Mouse (Mus musculus) hindbrain, postnatal 0 days (tissue): ENCODE measurements around the gene Pex5l. TPM values are rescaled to one million over a fixed set of nuclear protein-coding genes. Genes with fewer than 3 reads are reported as not detected.
A peak's percentile ranks its signal among the peaks of the same experiment; 100 is the strongest.

Source experiments
- ATAC-seq: fragments of 200-750 bp; cut with Nextera tagmentation; 2 replicates; pipeline ENCODE4 v1.8.0; 2017; ENCODE audit warnings: mild to moderate bottlenecking, moderate TSS enrichment, moderate library complexity
- DNase-seq: peaks from one replicate; pipeline ENCODE4 v3.0.0-alpha.2; 2015; ENCODE audit warnings: low spot score
- H3K27ac ChIP-seq: fragments of 300-500 bp; sonication (generic); 2 replicates; pipeline ENCODE4 v1.5.1; 2014; ENCODE audit warnings: mild to moderate bottlenecking
- H3K27me3 ChIP-seq: fragments of 300-500 bp; sonication (generic); 2 replicates; pipeline ENCODE4 v1.6.1; 2014; ENCODE audit warnings: low read length, mixed read lengths; ENCODE audit not compliant: insufficient read depth
- H3K36me3 ChIP-seq: fragments of 300-500 bp; sonication (generic); 2 replicates; pipeline ENCODE4 v1.6.1; 2014; ENCODE audit warnings: low read length, mixed read lengths; ENCODE audit not compliant: insufficient read depth
- H3K4me1 ChIP-seq: fragments of 300-500 bp; sonication (generic); 2 replicates; pipeline ENCODE4 v1.6.1; 2014; ENCODE audit warnings: antibody characterized with exemption, low read length, mixed read lengths; ENCODE audit not compliant: insufficient read depth
- H3K4me2 ChIP-seq: fragments of 300-500 bp; sonication (generic); 2 replicates; pipeline ENCODE4 v1.6.1; 2014; ENCODE audit warnings: low read depth, mild to moderate bottlenecking, low read length, moderate library complexity, mixed read lengths
- H3K4me3 ChIP-seq: fragments of 300-500 bp; sonication (generic); 2 replicates; pipeline ENCODE4 v1.5.1; 2014; ENCODE audit warnings: low read length
- H3K9ac ChIP-seq: fragments of 300-500 bp; sonication (generic); replicated peaks from 2 replicates; pipeline ENCODE4 v1.6.1; 2014; ENCODE audit warnings: mild to moderate bottlenecking, low read length, moderate library complexity, mixed read lengths
- H3K9me3 ChIP-seq: fragments of 300-500 bp; sonication (generic); 2 replicates; pipeline ENCODE4 v1.6.1; 2016; ENCODE audit warnings: low read length, mixed read lengths
- CTCF ChIP-seq: IDR thresholded peaks from 2 replicates; pipeline ENCODE4 v1.5.1; 2016; ENCODE audit warnings: antibody characterized with exemption, control low read depth, low read depth
- WGBS: fragments of 180-500 bp; shearing (Covaris S2); extraction: QIAGEN DNeasy Blood & Tissue Kit; methylation state at CpG from one replicate; pipeline ENCODE4 v1.1.7; 2014; 5-methylcytosine and 5-hydroxymethylcytosine counted together
- polyA plus RNA-seq: library from polyadenylated mRNA; unstranded; fragments of >200 nt; fragmentation: Nextera tagmentation; extraction: Ambion mirVana; gene quantifications from 2 replicates; pipeline ENCODE4 v1.2.1, GENCODE M21; 2015
- total RNA-seq: library from RNA; depleted of rRNA; stranded (reverse); fragments of >200 nt; gene quantifications from 2 replicates; pipeline ENCODE4 v1.2.3, GENCODE M21; 2014

Pex5l gene
- total and polyA plus RNA-seq, 2 experiments from 2014 or later, result 5.5 to 28.8 TPM

DNA sequence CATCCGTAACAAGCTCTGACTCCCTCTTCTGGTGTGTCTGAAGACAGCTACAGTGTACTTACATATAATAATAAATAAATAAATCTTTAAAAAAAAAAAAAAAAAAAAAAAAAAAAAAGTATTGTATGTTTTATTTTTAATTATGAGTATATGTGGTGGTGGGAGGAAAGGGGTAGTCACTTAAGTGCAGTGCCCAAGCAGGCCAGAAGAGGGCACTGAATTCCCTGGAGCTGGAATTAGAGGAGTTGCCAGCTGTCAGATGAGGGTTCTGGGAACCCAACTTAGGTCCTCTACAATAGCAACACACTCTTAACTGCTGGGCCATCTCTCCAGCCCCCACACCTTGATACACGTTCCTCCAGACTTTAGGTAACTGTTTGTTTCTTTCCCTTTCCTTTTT is 37.3 kb downstream of the Pex5l start:
- no peak for TF ChIP-seq CTCF
- Histone ChIP-seq H3K4me1 (no peaks in the 10 kb centered on the region), H3K9ac (no peak overlapping the region), H3K4me3 (no peak overlapping the region), H3K9me3 (no peaks in the 10 kb centered on the region), H3K4me2 (no peak overlapping the region), H3K27me3 (no peaks in the 10 kb centered on the region), H3K27ac (no peak overlapping the region), H3K36me3 (no peaks in the 10 kb centered on the region)
- no peak for ATAC-seq
- no peak for DNase-seq
- 90% methylated on average over 1 of the region's 2 CpGs for whole genome bisulfite sequencing

DNA sequence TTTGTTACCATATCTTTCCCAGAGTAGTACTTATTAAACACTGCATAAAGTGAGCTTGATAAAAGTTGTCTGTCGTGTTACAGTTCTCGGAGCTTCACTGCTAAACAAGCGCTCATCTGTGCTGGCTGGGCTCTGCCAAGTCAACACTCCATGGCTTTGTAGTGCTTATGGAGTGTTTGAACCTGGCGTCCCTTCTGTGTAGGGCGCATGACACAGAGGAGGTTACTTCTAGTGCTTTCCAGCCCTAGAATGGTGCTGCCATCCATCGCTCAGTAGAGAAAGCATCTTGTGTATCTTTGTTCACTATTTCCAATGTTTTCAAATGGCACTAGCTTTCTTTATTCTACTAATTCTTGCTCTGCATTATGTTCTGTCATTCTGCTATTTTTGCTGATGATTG is 39.5 kb downstream of the Pex5l start:
- Histone ChIP-seq H3K27me3 (no peaks in the 10 kb centered on the region), H3K4me2 (no peak overlapping the region), H3K27ac (no peak overlapping the region), H3K9me3 (no peaks in the 10 kb centered on the region), H3K4me1 (no peaks in the 10 kb centered on the region), H3K4me3 (no peak overlapping the region), H3K36me3 (no peaks in the 10 kb centered on the region), H3K9ac (no peak overlapping the region)
- no peak for DNase-seq
- ATAC-seq, result no peak
- TF ChIP-seq CTCF, result no peak
- WGBS, result 85% methylated on average over 6 of the region's 6 CpGs

DNA sequence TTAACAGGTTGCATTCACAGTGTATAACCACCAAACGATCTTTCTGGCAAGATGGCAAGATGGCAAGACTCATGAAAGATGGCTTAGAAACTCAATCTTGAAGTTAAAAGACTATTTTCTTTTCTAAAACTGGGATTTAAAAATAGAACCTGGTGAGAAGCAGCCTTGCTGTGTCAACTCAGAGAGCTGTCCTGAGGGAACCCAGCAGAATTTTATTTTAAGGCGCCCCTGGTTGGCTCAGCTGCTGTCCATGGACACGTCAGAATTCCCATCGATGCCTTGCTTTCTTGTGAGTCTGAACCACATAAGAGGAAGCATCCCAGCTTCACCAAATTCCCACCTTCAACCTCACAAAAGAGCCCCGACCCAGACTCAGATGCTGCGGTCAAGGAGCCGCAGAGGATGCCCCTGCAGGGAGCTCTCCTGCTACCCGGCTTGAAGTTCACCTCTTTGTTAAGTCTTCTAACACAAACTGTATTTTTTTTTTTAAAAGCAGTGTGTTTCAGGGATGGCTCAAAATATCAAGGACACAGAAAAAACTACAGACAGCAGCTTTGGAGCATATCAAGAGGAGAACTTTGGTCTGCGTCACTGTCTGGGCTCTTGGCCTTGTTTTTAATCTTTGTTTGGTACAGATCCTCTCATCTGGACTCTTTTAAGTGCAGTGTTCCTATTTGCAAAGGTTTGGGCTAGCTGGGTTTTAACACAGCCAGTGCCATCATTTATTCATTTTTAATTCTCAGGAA is 44.3 kb downstream of the Pex5l start:
- no peak for DNase-seq

DNA sequence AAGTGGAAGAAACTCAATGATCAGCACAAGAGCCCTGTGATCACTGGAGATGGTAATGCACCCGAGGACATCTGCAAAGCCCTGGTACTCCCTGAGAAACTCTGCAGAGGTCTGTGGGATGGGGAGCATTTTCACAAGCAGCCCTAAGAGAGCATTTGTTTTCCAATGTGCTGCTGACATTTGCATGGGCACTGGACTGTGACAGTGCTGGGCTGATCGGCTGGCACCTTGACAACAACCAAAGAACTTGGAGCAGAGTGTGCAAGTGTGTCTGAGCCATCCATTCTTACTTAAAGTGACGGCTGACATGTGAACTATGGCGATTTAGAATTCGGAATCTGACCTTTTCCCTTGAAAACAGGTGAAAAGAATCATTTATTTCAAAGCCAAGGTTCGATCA is 49.4 kb downstream of the Pex5l start:
- DNase-seq, result peak; percentile 47

More for the DNA sequence above, 44.3 kb downstream of the Pex5l start:
- Histone ChIP-seq H3K4me2 (no peak overlapping the region), H3K36me3 (no peaks in the 10 kb centered on the region), H3K9ac (no peak overlapping the region), H3K9me3 (no peaks in the 10 kb centered on the region), H3K27ac (no peak overlapping the region), H3K4me1 (no peaks in the 10 kb centered on the region; the same call in 1 of the 2 replicates), H3K27me3 (no peaks in the 10 kb centered on the region), H3K4me3 (no peak overlapping the region)
- ATAC-seq, result no peak
- 72% methylated on average over 9 of the region's 9 CpGs for WGBS
- no peak for TF ChIP-seq CTCF

DNA sequence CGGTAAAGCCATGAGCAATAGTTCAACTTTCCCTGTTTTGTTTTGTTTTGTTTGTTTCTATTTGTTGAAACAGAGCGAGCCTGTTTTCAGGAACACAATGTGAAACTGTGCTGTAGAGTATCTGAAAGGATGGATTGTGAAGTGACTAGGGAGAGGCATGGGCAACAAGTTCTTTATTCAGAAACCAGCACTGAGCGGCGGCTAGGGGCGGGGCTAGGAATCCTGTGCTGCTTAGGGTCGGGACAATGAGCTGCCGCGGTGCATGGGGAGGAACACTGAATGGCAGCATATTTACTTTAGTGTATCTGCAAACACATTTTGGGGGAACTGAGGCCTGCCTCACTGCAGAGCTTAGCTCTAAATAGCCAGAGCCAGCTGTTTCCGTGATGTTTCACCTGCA is 53.0 kb downstream of the Pex5l start:
- Histone ChIP-seq H3K9ac (0 out of 2 replicates have a peak overlapping the region, but pooled peaks have one; percentile 17), H3K4me1 (peaks cover 6% of the 10 kb centered on the region; the same call in 1 of the 2 replicates), H3K27ac (no peak overlapping the region), H3K27me3 (no peaks in the 10 kb centered on the region), H3K4me3 (peak overlapping the region; percentile 4; the same call in 1 of the 2 replicates), H3K9me3 (no peaks in the 10 kb centered on the region), H3K4me2 (peak overlapping the region; percentile 47), H3K36me3 (no peaks in the 10 kb centered on the region)
- ATAC-seq (peak; percentile 80), DNase-seq (peak; percentile 26)
- no peak for TF ChIP-seq CTCF
- WGBS, result 13% methylated on average over 9 of the region's 9 CpGs

More for the DNA sequence above, 49.4 kb downstream of the Pex5l start:
- TF ChIP-seq CTCF, result no peak
- H3K36me3 ChIP-seq, result no peaks in the 10 kb centered on the region
- H3K27me3 ChIP-seq, result no peaks in the 10 kb centered on the region
- no peak overlapping the region for H3K4me3 ChIP-seq
- H3K27ac ChIP-seq, result no peak overlapping the region
- H3K9ac ChIP-seq, result no peak overlapping the region
- H3K9me3 ChIP-seq, result no peaks in the 10 kb centered on the region
- H3K4me1 ChIP-seq, result peaks cover 6% of the 10 kb centered on the region; the same call in 1 of the 2 replicates
- 33% methylated on average over 6 of the region's 6 CpGs for WGBS
- H3K4me2 ChIP-seq, result no peak overlapping the region
- ATAC-seq, result peak; percentile 73

DNA sequence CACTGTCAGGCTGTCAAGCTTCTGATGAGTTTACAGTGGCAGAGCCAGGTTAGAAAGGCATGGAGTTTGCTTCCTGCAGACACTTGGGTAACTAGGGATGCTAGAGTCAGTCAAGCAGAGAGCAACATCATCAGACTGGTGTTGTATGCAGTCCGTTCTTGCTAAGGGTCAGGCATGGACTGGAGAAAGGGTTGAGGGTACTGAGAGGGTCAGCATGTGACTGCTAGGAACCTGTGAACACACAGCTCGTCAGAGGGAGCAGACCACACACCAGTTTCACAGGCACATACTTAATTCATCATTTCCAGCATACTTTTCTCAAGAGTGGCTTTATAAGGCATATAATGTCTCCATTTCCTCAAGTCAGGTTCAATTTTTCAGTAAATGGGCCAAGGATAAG is 53.6 kb downstream of the Pex5l start:
- DNase-seq, result no peak
- H3K27me3 ChIP-seq, result no peaks in the 10 kb centered on the region
- H3K27ac ChIP-seq, result no peak overlapping the region
- no peak for TF ChIP-seq CTCF
- H3K36me3 ChIP-seq, result no peaks in the 10 kb centered on the region
- peaks cover 6% of the 10 kb centered on the region; the same call in 1 of the 2 replicates for H3K4me1 ChIP-seq
- H3K9ac ChIP-seq, result no peak overlapping the region
- no peak overlapping the region for H3K4me3 ChIP-seq
- peak overlapping the region; percentile 47 for H3K4me2 ChIP-seq
- no peaks in the 10 kb centered on the region for H3K9me3 ChIP-seq
- ATAC-seq, result no peak
- WGBS, result 22% methylated on average over 2 of the region's 2 CpGs

DNA sequence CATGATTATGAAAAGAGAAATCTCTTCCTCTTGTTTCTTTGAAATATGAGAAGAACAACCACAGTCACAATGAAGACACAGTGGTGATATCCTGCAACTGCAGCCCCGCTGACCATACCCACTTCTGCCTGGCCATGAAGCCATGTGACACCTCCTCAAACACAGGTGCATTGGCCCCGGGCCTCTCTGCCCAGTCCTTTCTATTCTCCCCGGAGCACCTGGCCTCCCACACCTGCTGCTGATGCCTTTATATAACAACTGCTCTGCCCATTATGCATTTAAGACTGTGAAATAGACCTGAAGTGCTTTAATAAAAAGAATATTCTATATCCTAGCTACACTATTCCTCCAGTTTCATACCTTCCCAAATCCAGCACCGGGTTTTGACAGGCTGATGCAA is 54.8 kb downstream of the Pex5l start:
- Histone ChIP-seq H3K27me3 (no peaks in the 10 kb centered on the region), H3K27ac (no peak overlapping the region), H3K4me3 (no peak overlapping the region), H3K4me2 (no peak overlapping the region), H3K9me3 (no peaks in the 10 kb centered on the region), H3K9ac (no peak overlapping the region), H3K4me1 (peaks cover 6% of the 10 kb centered on the region; the same call in 1 of the 2 replicates), H3K36me3 (no peaks in the 10 kb centered on the region)
- 86% methylated on average over 4 of the region's 4 CpGs for WGBS
- DNase-seq (no peak), ATAC-seq (no peak)
- TF ChIP-seq CTCF, result 0 out of 2 replicates have a peak, but pooled peaks have one; percentile 15
